Mouse (Mus musculus): ENCODE data around the gene Hk3. TPM values are rescaled to one million over a fixed set of nuclear protein-coding genes. Genes with fewer than 3 reads are reported as not detected.

Hk3 gene
- polyA plus RNA-seq, 1 experiment from 2014 or later: 0.81 TPM

GRCm38 (mm10) chr13:55024215-55024614, 3.0 kb upstream of the Hk3 start:
- H3K9me3 ChIP-seq (ENCODE audit: control insufficient read depth): no peaks in the 10 kb centered on the region
- H3K27me3 ChIP-seq (replicated peaks; ENCODE audit: control insufficient read depth, insufficient read depth, low read length): no peaks in the 10 kb centered on the region
- ATAC-seq: no peak
- 89% methylated on average over 2 of the region's 2 CpGs for WGBS
- no peak overlapping the region for H3K27ac ChIP-seq (ENCODE audit: low read depth, low read length)
- no peak overlapping the region for H3K4me2 ChIP-seq (replicated peaks; ENCODE audit: low read depth)
- H3K9ac ChIP-seq (ENCODE audit: low read depth, low read length): no peak overlapping the region
- H3K36me3 ChIP-seq (ENCODE audit: control insufficient read depth, insufficient read depth): peaks cover 14% of the 10 kb centered on the region
- no peaks in the 10 kb centered on the region for H3K4me1 ChIP-seq (replicated peaks; ENCODE audit: control insufficient read depth, insufficient read depth, low read length)
- H3K4me3 ChIP-seq (ENCODE audit: low read depth, low read length): no peak overlapping the region
- TF ChIP-seq CTCF (IDR thresholded peaks at IDR 0.05; ENCODE audit: low read depth): no peak

- H3K4me2 ChIP-seq (replicated peaks; ENCODE audit: low read depth): peak overlapping the region; percentile 17; the same call in 1 of the 2 replicates
- H3K36me3 ChIP-seq (ENCODE audit: control insufficient read depth, insufficient read depth): peaks cover 4% of the 10 kb centered on the region; the same call in 1 of the 2 replicates
- no peak overlapping the region for H3K4me3 ChIP-seq (ENCODE audit: low read depth, low read length)
- no peak overlapping the region for H3K27ac ChIP-seq (ENCODE audit: low read depth, low read length)
- no peak for ATAC-seq
- no peak for TF ChIP-seq CTCF (IDR thresholded peaks at IDR 0.05; ENCODE audit: low read depth)
- no peaks in the 10 kb centered on the region for H3K4me1 ChIP-seq (replicated peaks; ENCODE audit: control insufficient read depth, insufficient read depth, low read length)
- no peaks in the 10 kb centered on the region for H3K9me3 ChIP-seq (ENCODE audit: control insufficient read depth)
- WGBS: 53% methylated on average over 9 of the region's 9 CpGs
- no peak overlapping the region for H3K9ac ChIP-seq (ENCODE audit: low read depth, low read length)
- H3K27me3 ChIP-seq (replicated peaks; ENCODE audit: control insufficient read depth, insufficient read depth, low read length): no peaks in the 10 kb centered on the region
These were observed 1.5 kb upstream of the Hk3 start for GRCm38 (mm10) chr13:55022715-55023114.

GRCm38 (mm10) chr13:55022256-55022655, 1.1 kb upstream of the Hk3 start:
- WGBS: 60% methylated on average over 4 of the region's 4 CpGs
- Histone ChIP-seq H3K4me2 (replicated peaks; ENCODE audit: low read depth) (0 out of 2 replicates have a peak overlapping the region, but pooled peaks have one; percentile 17), H3K36me3 (ENCODE audit: control insufficient read depth, insufficient read depth) (0 out of 2 replicates have a peak, but pooled peaks cover 2% of the 10 kb centered on the region), H3K27me3 (replicated peaks; ENCODE audit: control insufficient read depth, insufficient read depth, low read length) (no peaks in the 10 kb centered on the region), H3K27ac (ENCODE audit: low read depth, low read length) (no peak overlapping the region; the same call in 1 of the 2 replicates), H3K9me3 (ENCODE audit: control insufficient read depth) (no peaks in the 10 kb centered on the region), H3K4me3 (ENCODE audit: low read depth, low read length) (no peak overlapping the region), H3K9ac (ENCODE audit: low read depth, low read length) (no peak overlapping the region), H3K4me1 (replicated peaks; ENCODE audit: control insufficient read depth, insufficient read depth, low read length) (no peaks in the 10 kb centered on the region)
- no peak for ATAC-seq
- TF ChIP-seq CTCF (IDR thresholded peaks at IDR 0.05; ENCODE audit: low read depth): no peak

- no peak overlapping the region for H3K4me3 ChIP-seq (ENCODE audit: low read depth, low read length)
- H3K4me1 ChIP-seq (replicated peaks; ENCODE audit: control insufficient read depth, insufficient read depth, low read length): no peaks in the 10 kb centered on the region
- no peaks in the 10 kb centered on the region for H3K36me3 ChIP-seq (ENCODE audit: control insufficient read depth, insufficient read depth)
- H3K9ac ChIP-seq (ENCODE audit: low read depth, low read length): no peak overlapping the region
- H3K27me3 ChIP-seq (replicated peaks; ENCODE audit: control insufficient read depth, insufficient read depth, low read length): no peaks in the 10 kb centered on the region
- WGBS: 77% methylated on average over 4 of the region's 4 CpGs
- H3K27ac ChIP-seq (ENCODE audit: low read depth, low read length): no peak overlapping the region
- ATAC-seq: no peak
- H3K4me2 ChIP-seq (replicated peaks; ENCODE audit: low read depth): no peak overlapping the region
- TF ChIP-seq CTCF (IDR thresholded peaks at IDR 0.05; ENCODE audit: low read depth): no peak
- H3K9me3 ChIP-seq (ENCODE audit: control insufficient read depth): no peaks in the 10 kb centered on the region
These were observed 1.1 kb downstream of the Hk3 start for GRCm38 (mm10) chr13:55020051-55020450.

GRCm38 (mm10) chr13:55019181-55019580, 2.0 kb downstream of the Hk3 start:
- Histone ChIP-seq H3K9ac (ENCODE audit: low read depth, low read length) (no peak overlapping the region), H3K4me1 (replicated peaks; ENCODE audit: control insufficient read depth, insufficient read depth, low read length) (no peaks in the 10 kb centered on the region), H3K9me3 (ENCODE audit: control insufficient read depth) (no peaks in the 10 kb centered on the region), H3K4me3 (ENCODE audit: low read depth, low read length) (no peak overlapping the region), H3K4me2 (replicated peaks; ENCODE audit: low read depth) (no peak overlapping the region), H3K27ac (ENCODE audit: low read depth, low read length) (no peak overlapping the region), H3K36me3 (ENCODE audit: control insufficient read depth, insufficient read depth) (no peaks in the 10 kb centered on the region), H3K27me3 (replicated peaks; ENCODE audit: control insufficient read depth, insufficient read depth, low read length) (no peaks in the 10 kb centered on the region)
- 64% methylated on average over 3 of the region's 3 CpGs for WGBS
- ATAC-seq: no peak
- no peak for TF ChIP-seq CTCF (IDR thresholded peaks at IDR 0.05; ENCODE audit: low read depth)

- no peak overlapping the region for H3K4me3 ChIP-seq (ENCODE audit: low read depth, low read length)
- no peaks in the 10 kb centered on the region for H3K4me1 ChIP-seq (replicated peaks; ENCODE audit: control insufficient read depth, insufficient read depth, low read length)
- H3K27me3 ChIP-seq (replicated peaks; ENCODE audit: control insufficient read depth, insufficient read depth, low read length): no peaks in the 10 kb centered on the region
- ATAC-seq: no peak
- H3K4me2 ChIP-seq (replicated peaks; ENCODE audit: low read depth): no peak overlapping the region
- H3K9me3 ChIP-seq (ENCODE audit: control insufficient read depth): no peaks in the 10 kb centered on the region
- no peaks in the 10 kb centered on the region for H3K36me3 ChIP-seq (ENCODE audit: control insufficient read depth, insufficient read depth)
- TF ChIP-seq CTCF (IDR thresholded peaks at IDR 0.05; ENCODE audit: low read depth): no peak
- no peak overlapping the region for H3K9ac ChIP-seq (ENCODE audit: low read depth, low read length)
- no peak overlapping the region for H3K27ac ChIP-seq (ENCODE audit: low read depth, low read length)
- WGBS: 87% methylated on average over 9 of the region's 9 CpGs
These were observed 2.5 kb downstream of the Hk3 start for GRCm38 (mm10) chr13:55018700-55019099.
